Mouse (Mus musculus): Measurements from ENCODE around the gene Fbxo9. TPM values are rescaled to one million over a fixed set of nuclear protein-coding genes. Genes with fewer than 3 reads are reported as not detected.
A peak's percentile ranks its signal among the peaks of the same experiment; 100 is the strongest.

Fbxo9 gene
- total RNA-seq, 2 experiments from 2014 or later = 80.3 to 85.6 TPM

DNA sequence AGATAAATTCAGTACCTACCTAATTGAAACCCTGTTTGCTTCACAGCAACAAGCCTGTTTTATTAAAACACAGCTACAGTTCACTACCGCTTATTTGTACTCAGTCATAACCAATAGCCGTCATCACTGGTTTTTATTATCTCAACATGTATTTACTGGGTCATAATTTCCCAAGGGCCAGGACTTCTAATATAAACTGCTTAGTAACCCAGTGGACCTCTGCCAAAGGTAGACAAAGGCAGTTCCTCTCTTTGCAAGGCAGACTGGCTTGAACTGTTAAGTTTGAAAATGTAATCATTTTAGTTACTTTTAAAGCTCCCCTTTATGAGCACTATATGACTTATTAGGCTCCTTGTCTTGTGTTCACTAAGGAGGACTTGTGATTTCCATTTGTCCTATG, 2.6 kb upstream of the Fbxo9 start:
- intact Hi-C loops (cut with DNase I) = loop anchor here (10.0 kb wide), 1 partner anchor 53 kb away; no protein-coding TSS in a partner anchor

DNA sequence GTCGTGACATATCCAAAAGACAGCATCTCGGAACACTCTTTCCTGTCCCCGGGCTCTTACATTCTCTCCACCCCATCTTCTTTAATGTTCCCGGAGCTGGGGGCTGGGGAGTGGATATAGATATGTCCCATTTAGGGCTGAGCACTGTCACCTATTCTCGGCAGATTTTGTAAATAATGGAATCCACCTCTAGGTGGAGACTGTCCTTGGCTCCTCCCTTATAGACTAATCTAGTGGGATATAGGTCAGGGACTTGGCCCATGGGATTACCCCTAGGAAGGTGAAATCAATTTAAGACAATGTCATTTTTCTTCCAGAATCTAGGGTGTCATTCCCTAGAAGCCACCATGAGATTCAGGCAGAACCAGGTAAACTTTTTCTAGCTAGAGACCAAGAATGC, 791 bp upstream of the Fbxo9 start:
- intact Hi-C loops (cut with DNase I) = loop anchor here (10.0 kb wide), 1 partner anchor 55 kb away; no protein-coding TSS in a partner anchor
- no peak for DNase-seq

More for the DNA sequence above, 2.6 kb upstream of the Fbxo9 start:
- no peak for DNase-seq

DNA sequence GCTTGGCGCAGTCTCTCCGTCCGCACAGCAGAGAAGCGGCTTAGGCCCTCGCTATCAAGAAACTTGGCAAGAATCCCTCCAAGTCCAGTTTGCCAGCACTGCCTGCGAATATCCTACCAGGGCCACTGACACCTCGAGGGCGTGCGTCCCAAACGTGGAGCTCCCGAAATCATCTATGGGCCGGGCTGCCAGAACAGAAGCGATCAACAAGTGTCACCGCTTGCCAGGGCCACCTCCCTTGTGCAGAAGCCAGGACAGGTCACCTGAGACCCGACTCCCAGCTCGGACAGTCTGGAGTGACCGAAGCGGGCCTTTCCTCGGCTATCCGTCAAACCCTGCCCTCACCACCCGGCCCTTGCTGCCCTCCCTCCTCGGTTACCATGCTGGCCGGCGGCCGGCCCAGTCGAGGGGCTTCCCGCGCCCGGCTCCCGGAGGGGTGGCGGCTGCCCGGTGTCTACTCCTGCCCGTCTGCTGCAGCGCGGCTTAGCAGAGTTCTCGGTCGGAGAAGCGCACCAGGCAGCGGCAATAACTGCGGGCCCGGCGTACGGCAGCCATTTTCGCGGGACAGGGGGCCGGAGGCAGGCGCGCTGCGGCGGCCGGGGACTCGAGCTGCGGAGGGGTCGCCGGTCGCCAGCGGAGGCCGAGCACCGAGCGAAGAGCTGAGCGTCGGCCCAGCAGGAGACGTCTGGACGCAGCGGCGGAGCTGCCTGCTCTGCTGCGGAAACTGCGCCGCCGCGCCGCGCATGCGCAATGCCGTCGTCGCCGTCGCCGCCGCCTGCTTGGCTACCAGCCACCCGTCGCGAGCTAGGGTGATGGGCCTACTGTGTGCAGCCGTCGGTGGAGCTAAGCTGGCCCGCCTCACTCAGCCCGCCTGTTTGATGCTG, 711 bp downstream of the Fbxo9 start:
- DNase-seq = peak; percentile 82
- intact Hi-C loops (cut with DNase I) = no loop called here

DNA sequence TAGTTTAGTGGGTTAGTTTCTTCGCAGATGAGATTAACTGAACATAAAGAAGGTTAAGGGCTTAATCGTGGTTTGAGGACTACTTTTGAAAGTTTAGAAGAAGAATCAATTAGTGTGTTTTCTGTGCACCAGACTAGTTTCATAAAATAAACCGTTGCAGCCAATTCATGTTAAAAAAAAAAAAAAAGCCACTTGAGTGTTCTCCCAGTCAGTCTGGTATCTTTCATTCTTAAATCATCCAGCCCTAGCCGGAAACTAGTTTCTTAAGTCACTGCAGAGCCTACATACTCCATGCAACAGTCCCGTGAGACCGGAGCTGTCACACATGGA, 1.3 kb downstream of the Fbxo9 start:
- intact Hi-C loops (cut with DNase I) = no loop called here

DNA sequence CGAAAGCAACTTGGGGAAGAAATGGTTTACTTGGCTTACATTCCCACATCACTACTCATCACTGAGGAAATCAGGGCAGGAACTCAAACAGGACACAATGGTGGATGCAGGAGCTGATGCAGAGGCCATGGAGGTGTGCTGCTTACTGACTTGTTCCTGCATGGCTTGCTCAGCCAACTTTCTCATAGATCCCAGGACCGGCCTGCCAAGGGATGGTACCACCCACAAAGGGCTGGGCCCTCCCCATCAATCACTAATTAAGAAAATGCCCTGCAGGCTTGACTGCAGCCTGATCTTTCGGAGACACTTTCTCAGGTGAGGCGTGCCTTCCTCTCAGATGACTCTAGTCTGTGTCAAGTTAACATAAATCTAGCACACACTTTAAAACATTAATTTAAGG, 2.0 kb downstream of the Fbxo9 start:
- no peak for DNase-seq
- intact Hi-C loops (cut with DNase I) = no loop called here

More for the DNA sequence above, 1.3 kb downstream of the Fbxo9 start:
- no peak for DNase-seq

DNA sequence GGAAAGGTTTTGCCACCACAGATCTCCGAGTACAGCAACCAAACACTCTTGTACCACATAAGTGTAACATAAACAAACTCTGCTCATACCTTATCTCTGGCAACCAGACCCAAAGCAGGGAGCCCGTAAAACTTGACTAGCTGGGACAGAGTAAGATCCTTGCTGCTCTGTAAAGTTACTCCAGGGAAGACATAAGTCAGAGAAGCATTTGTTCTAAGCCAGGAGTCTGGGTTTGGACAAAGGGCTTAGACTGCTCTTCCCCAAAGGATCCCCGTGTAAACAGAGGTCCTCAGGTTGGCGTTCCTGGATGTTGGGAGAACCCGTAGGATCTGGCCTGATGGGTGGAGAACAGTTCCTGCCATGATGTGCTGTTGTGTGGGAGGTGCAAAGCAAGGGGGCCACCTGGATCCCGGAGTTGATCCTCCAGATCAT, 3.3 kb downstream of the Fbxo9 start:
- no peak for DNase-seq
- intact Hi-C loops (cut with DNase I) = no loop called here

DNA sequence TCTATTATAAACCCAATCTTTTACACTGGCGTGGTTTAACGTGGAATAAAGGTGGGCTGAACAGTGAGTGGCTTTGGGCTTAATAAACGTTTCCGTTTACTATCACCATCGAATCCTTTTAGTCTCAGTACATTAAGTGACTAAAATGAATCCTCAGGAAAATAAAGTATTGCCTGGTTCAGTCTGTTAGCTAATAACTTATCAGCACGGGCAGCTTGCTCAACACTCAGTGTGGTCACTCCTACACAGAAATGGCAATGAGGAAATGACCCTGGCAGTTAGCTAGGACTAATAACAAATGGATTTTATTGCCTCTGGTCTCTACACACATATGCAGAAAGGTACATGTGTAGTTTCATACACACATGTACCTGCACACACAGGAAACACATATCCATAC, 3.9 kb downstream of the Fbxo9 start:
- intact Hi-C loops (cut with DNase I) = no loop called here
- no peak for DNase-seq

DNA sequence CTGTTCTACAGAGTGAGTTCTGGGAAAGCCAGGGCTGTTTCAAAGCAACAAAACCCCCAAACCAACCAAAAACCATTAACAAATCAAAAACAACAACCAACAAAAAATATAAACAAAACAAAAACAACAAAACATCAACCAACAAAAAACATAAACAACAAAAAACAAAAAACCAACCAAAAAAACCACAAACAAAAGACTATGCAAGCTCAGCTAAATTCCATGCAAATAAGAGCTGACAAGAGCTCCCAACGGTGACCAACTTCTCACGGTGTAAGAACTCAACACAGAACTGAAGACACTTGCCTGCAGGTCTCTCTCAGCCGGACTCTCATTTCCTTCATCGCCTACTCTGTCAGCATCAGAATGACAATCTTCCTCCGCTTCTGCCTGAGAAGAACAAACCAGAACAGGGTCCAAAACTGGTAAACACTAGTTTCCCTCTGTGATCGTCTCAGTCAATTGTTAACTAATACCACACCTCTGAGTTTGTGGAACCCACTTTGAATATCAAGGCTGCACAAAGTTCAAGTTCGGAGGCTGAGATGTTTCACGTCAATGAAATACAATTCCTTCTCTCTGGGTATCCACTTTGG, 4.8 kb downstream of the Fbxo9 start:
- DNase-seq = no peak
- intact Hi-C loops (cut with DNase I) = no loop called here

DNA sequence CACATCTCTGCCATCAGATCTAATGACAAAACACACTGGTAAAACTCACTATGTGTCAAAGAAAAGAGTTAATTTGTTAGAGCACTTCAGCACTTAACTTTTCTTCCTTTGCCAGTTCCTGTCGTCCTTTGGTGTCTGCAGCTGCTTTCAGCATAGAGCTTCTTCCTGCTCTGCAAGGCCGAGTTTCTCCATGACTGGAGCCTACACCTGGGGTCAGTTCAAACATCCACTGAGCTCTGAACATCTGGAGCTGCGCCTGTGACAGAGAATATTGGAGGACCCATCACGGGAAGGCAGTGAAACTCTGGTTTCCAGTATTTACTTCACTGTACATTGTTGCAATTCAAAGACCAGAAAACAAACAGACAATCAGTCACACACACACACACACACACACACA, 7.4 kb downstream of the Fbxo9 start:
- DNase-seq = no peak
- intact Hi-C loops (cut with DNase I) = no loop called here

DNA sequence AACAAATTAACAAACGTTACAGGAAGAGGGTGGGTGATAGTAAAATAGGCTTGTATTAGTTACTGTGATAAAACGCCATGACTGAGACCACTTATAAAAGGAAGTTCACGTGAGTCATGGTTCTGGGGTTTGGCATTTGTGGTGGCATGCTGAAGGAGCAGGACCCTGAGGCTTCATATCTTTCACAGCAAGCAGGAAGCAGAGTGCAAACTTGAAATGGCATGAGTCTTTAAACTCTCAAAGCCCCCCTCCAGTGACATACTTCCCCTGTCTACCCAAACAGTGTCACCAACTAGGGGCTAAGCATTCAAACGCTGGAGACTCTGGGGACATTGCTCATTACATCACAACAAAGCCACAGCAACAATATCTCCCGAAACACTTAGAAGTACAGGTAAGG, 7.9 kb downstream of the Fbxo9 start:
- no peak for DNase-seq
- intact Hi-C loops (cut with DNase I) = no loop called here

DNA sequence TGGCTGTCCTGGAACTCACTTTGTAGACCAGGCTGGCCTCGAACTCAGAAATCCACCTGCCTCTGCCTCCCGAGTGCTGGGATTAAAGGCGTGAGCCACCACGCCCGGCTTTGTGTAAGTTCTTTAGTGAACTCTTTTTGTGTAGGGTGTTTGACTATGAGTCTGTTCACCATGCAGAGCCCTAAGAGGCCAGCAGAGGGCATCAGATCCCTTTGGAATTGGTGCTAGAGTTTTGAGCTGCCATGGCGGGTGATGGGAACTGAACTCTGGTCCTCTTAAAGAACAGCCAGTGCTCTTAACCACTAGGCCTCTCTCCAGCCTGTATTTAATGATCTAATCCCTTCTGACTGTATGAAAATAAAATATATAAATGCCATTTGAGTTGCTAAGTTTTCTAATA, 12.5 kb downstream of the Fbxo9 start:
- DNase-seq = no peak
- intact Hi-C loops (cut with DNase I) = no loop called here

DNA sequence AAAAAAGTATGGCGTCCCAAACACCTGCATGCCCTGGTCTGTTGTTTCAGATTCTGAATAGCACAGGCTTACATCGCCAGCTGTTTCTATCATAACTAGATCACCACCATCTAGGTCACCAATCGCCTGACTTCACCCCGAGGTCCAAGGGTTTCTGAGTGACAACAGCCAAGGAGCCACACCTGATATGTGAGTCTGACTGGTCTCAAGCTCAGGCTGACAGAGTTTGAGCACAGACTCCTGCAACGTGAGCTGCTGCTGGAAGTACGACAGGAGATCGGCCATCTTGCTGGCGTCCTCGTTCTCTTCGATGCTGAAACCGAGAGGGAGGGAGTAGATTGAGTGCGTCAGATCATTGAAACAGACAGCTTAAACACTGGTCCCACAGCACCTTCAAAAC, 13.2 kb downstream of the Fbxo9 start:
- intact Hi-C loops (cut with DNase I) = no loop called here
- no peak for DNase-seq

DNA sequence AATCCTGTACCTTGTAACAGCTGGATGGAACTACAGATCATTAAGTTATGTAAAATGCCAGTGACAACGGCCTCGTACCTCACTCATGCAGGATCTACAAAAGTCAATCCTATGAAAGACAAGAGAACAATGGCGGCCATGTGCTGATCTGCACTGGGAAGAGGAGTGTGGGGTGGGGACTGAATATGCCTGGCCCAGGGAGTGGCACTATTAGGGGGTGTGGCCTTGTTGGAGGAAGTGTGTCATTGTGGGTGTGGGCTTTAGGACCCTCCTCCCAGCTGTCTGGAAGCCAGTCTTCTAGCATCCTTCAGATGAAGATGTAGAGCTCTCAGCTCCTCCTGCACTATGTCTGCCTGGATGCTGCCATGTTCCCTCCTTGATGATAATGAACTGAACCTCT, 18.3 kb downstream of the Fbxo9 start:
- no peak for DNase-seq
- intact Hi-C loops (cut with DNase I) = no loop called here

DNA sequence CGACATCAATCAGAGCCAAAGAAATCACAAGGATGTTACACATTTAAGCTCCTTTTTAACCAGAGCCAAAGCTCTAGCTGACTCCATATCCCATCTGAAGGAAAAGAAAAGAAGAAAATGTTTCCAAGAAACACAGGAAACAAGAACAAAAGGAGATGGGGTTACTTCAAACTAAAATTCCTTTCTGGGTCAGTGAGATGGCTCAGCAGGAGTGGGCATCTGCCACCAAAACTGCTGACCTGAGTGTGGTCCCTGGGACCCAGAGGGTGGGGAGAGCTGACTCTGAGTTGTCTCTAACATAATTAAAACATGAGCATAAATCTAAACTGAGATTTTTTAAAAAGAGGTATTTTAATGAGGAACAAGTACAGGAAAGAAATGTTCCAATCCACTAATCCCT, 19.0 kb downstream of the Fbxo9 start:
- intact Hi-C loops (cut with DNase I) = no loop called here
- no peak for DNase-seq

DNA sequence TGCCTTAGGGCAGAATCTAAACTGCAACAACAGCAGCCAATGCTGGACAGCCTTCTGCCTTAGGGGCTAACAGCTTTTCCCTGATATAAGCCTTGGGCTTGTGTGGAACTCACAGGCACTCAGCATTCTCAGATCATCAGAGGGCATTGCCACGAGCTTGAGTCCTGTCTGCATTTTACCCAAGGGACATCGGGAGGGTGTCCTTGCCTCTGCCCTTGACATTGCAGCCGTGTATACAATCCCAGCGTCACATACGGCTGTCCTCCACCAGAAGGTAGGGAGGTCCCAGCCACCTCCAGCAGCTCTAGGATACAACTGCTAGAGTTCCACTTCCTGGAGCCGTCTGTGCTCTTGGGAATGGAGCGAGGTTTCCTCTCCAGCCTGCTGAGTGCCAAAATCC, 19.9 kb downstream of the Fbxo9 start:
- intact Hi-C loops (cut with DNase I) = no loop called here
- DNase-seq = no peak

DNA sequence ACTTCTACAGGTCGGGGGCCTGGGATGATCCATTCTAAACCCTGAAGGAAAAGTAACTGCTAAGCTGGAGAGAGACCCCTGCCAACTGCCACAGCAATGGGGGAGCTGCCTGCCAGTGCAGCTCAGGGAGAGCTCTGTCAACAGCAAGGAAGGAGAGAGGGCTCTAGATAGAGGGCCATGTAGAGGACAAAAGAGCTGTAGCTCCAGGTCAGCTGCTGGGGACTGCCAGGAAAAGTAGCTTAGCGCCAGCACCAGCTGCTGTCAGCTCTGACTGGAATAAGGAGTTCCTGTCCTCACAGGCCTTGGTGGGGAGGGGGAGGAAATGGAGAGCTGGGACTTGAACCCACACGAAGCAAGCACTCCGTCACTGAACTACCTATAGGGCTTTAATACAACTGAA, 20.3 kb downstream of the Fbxo9 start:
- intact Hi-C loops (cut with DNase I) = no loop called here
- DNase-seq = no peak

DNA sequence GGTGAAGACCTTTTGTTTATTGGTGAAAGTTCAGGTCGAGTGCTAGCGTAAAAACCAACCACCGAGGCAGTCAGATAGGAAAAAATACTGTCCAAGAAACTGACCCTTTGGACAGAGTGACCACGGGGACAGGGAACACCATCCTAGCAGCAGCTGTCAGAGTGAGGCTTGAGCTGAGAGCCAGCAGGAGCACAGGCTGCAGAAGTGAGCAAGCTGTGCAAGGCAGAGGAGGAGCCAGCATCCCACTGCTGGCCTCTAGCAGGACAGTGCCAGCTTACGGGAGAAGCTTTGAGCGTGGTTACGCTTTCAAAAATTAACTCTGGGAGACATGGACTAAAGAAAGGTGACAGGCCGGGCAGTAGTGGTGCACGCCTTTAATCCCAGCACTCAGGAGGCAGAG, 21.1 kb downstream of the Fbxo9 start:
- DNase-seq = no peak
- intact Hi-C loops (cut with DNase I) = no loop called here

DNA sequence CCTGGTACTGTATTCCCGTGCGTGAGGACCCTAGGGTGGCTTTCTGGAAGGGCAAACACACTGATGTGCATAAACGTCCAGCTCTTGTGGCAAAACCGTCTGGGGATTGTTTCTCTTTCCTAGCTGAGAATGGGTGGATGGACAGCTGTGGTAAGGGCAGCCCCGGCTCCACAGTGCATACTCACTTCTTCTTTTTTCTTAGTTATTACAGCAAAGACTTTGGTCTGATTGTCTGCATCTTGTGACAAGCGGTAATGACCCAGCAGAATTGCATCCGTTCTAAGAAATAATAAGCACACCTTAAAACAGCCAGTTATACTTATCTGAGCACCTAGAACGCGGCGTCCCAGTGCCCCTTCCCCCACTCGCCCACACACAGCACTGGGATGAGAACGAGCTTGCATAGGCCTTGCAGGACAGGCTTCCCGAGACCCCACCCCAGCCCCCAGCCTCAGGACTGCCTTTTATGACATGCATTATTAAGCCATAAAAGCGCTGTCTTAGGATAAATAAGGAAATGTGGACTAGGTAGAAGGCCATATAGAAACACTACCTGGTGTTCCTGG, 23.1 kb downstream of the Fbxo9 start:
- no peak for DNase-seq
- intact Hi-C loops (cut with DNase I) = no loop called here

DNA sequence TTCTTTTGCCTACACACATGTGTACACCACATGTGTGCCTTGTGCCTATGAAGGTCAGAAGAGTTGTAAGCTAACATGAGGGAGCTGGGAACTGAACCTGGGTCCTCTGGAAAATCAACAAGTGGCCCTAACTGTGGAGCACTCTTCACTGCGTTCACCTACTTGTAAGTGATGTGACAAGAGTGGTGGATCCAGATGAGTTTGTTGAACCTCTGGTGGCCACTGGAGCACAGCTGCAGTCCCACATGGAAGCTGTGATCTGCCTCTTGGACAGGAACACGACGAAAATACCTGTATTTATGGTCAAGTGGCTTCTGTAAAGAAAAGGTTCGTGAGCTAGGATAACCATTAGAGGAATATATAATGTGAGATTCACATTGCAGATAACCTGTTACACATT, 24.5 kb downstream of the Fbxo9 start:
- DNase-seq = no peak

DNA sequence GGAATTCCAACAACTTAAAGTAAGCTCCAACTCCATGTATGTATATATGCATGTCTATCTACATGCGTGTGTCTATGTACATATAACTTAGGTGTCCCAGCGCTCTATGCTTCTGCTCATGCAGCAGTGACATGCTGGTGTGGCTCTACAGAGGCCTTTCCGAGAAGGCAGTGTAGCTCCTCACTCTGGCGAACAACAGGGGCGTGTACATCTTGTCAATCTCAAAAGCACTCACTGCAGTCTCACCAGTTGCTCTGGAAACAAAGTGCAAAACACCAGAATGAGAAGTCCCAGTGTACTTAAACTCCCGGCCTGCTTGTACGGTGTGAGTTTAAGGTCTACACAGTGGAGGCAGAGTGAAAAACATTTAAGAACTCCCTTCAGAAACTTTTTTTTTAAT, 27.0 kb downstream of the Fbxo9 start:
- no peak for DNase-seq
- intact Hi-C loops (cut with DNase I) = no loop called here

More for the DNA sequence above, 24.5 kb downstream of the Fbxo9 start:
- intact Hi-C loops (cut with DNase I) = no loop called here

DNA sequence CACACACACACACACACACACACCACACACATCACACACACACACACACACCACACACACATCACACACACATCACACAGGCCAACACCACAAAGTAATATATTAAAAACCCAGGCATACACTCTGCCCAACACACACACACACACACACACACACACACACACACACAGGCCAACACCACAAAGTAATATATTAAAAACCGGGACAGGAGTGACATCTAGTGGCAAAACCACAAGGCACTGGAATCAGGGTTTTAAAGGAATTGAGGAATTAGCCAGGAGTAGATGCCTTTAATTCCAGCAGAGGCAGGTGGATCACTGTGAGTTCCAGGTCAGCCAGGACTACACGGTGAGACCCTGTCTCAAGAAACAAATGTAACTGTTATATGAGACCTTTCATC, 30.6 kb downstream of the Fbxo9 start:
- intact Hi-C loops (cut with DNase I) = no loop called here
- DNase-seq = no peak

DNA sequence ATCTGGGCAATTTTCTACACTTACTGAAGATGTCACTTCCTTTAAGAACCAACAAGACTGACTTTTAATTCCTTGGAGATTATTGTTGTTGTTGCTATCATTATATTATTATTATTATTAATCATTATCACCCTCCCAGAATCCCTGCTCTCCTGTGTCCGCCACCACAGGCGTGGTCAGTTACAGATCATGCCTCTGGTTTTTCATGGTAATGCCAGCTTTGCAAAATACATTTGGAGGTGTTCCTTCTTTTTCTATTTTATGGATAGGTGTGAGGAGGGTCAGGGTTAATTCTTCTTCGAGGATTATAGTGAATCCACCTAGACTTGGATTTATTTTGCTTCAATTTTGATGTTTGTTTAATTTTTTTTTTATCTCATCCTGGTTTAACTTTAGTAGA, 33.6 kb downstream of the Fbxo9 start:
- intact Hi-C loops (cut with DNase I) = no loop called here
- no peak for DNase-seq

Measured in left cerebral cortex, postnatal 4 days (tissue).